Mouse (Mus musculus): ENCODE measurements around the gene Rab11fip3. TPM values are rescaled to one million over a fixed set of nuclear protein-coding genes. Genes with fewer than 3 reads are reported as not detected.
A peak's percentile ranks its signal among the peaks of the same experiment; 100 is the strongest.
"Not testable (repeated sequence)": the region's sequence is repeated elsewhere in the genome, so short reads cannot be mapped to it uniquely, and the experiment has no call there.

The Rab11fip3 gene
- 43.1 and 44.8 TPM in 2 replicates for polyA plus RNA-seq (2016; fragmentation: Nextera tagmentation; extraction: Ambion mirVana)

GRCm38 (mm10) chr17:26068831-26069739 lies at the start of gene Rab11fip3:
Rab11fip3 (minus strand) TSS chr17:26069555.
- H3K4me3 ChIP-seq, result peak within 1 kb of the TSS; percentile 90
- whole genome bisulfite sequencing, result under 1% methylated on average over 79 of the region's 94 CpGs
- peak; percentile 92 for ATAC-seq (ENCODE audit: low FRiP score, low read depth)
- no peaks in the 10 kb centered on the region for H3K9me3 ChIP-seq
- peaks cover 19% of the 10 kb centered on the region for H3K27me3 ChIP-seq
- peak within 1 kb of the TSS; percentile 97 for H3K9ac ChIP-seq (replicated peaks)
- H3K4me2 ChIP-seq (replicated peaks), result peak within 1 kb of the TSS; percentile 100
- H3K36me3 ChIP-seq, result peaks cover 15% of the 10 kb centered on the region
- H3K4me1 ChIP-seq, result peaks cover 49% of the 10 kb centered on the region
- peak within 1 kb of the TSS; percentile 90 for H3K27ac ChIP-seq (replicated peaks)

GRCm38 (mm10) chr17:26116503-26117258 lies 47.3 kb upstream of the Rab11fip3 start:
- 87% methylated on average over 17 of the region's 17 CpGs for WGBS
- H3K27ac ChIP-seq (replicated peaks), result no peak overlapping the region
- no peaks in the 10 kb centered on the region for H3K9me3 ChIP-seq
- no peak overlapping the region for H3K9ac ChIP-seq (replicated peaks)
- H3K4me2 ChIP-seq (replicated peaks), result no peak overlapping the region
- no peak overlapping the region for H3K4me3 ChIP-seq
- no peak for ATAC-seq (ENCODE audit: low FRiP score, low read depth)
- H3K27me3 ChIP-seq, result peaks cover 95% of the 10 kb centered on the region
- H3K4me1 ChIP-seq, result peaks cover 12% of the 10 kb centered on the region
- no peaks in the 10 kb centered on the region for H3K36me3 ChIP-seq

GRCm38 (mm10) chr17:26115956-26116487 lies 46.7 kb upstream of the Rab11fip3 start:
- H3K27me3 ChIP-seq, result peaks cover 97% of the 10 kb centered on the region
- H3K27ac ChIP-seq (replicated peaks), result no peak overlapping the region
- H3K9ac ChIP-seq (replicated peaks), result no peak overlapping the region
- H3K4me3 ChIP-seq, result no peak overlapping the region
- no peak overlapping the region for H3K4me2 ChIP-seq (replicated peaks)
- no peaks in the 10 kb centered on the region for H3K9me3 ChIP-seq
- no peaks in the 10 kb centered on the region for H3K36me3 ChIP-seq
- peaks cover 15% of the 10 kb centered on the region for H3K4me1 ChIP-seq
- no peak for ATAC-seq (ENCODE audit: low FRiP score, low read depth)
- WGBS, result 52% methylated on average over 3 of the region's 3 CpGs

- Histone ChIP-seq H3K4me1 (peaks cover 21% of the 10 kb centered on the region), H3K9me3 (no peaks in the 10 kb centered on the region), H3K9ac (replicated peaks) (no peak overlapping the region), H3K36me3 (no peaks in the 10 kb centered on the region), H3K27ac (replicated peaks) (no peak overlapping the region), H3K4me3 (no peak overlapping the region), H3K4me2 (replicated peaks) (no peak overlapping the region), H3K27me3 (peaks cover 97% of the 10 kb centered on the region)
- ATAC-seq (ENCODE audit: low FRiP score, low read depth), result no peak
- WGBS, result 85% methylated on average over 7 of the region's 7 CpGs
Measured at GRCm38 (mm10) chr17:26115205-26115898, 46.0 kb upstream of the Rab11fip3 start.

GRCm38 (mm10) chr17:26114461-26114860 lies 45.1 kb upstream of the Rab11fip3 start:
- H3K36me3 ChIP-seq; H3K4me2 ChIP-seq (replicated peaks); H3K9me3 ChIP-seq; H3K4me3 ChIP-seq; H3K9ac ChIP-seq (replicated peaks); H3K27ac ChIP-seq (replicated peaks); ATAC-seq (ENCODE audit: low FRiP score, low read depth): not testable (repeated sequence)
- peaks cover 95% of the 10 kb centered on the region for H3K27me3 ChIP-seq
- H3K4me1 ChIP-seq, result peaks cover 21% of the 10 kb centered on the region
- 71% methylated on average over 7 of the region's 7 CpGs for WGBS

GRCm38 (mm10) chr17:26114061-26114460 lies 44.7 kb upstream of the Rab11fip3 start:
- Histone ChIP-seq H3K27ac (replicated peaks) (no peak overlapping the region), H3K9ac (replicated peaks) (peak overlapping the region; percentile 85; the same call in 1 of the 2 replicates), H3K9me3 (no peaks in the 10 kb centered on the region), H3K27me3 (peaks cover 92% of the 10 kb centered on the region), H3K4me3 (peak overlapping the region; percentile 88), H3K36me3 (no peaks in the 10 kb centered on the region), H3K4me2 (replicated peaks) (peak overlapping the region; percentile 97), H3K4me1 (peaks cover 21% of the 10 kb centered on the region)
- WGBS, result 14% methylated on average over 8 of the region's 8 CpGs
- ATAC-seq (ENCODE audit: low FRiP score, low read depth), result no peak

GRCm38 (mm10) chr17:26113181-26113948 lies 44.0 kb upstream of the Rab11fip3 start, which contains the start of gene Tmem8:
Tmem8 (plus strand) TSS chr17:26113299.
- peak; percentile 74 for ATAC-seq (ENCODE audit: low FRiP score, low read depth)
- Histone ChIP-seq H3K9me3 (no peaks in the 10 kb centered on the region), H3K4me1 (peaks cover 21% of the 10 kb centered on the region), H3K4me2 (replicated peaks) (peak within 1 kb of the TSS; percentile 97), H3K4me3 (peak within 1 kb of the TSS; percentile 88), H3K27me3 (peaks cover 86% of the 10 kb centered on the region), H3K27ac (replicated peaks) (0 out of 2 replicates have a peak within 1 kb of the TSS, but pooled peaks have one; percentile 15), H3K9ac (replicated peaks) (peak within 1 kb of the TSS; percentile 85), H3K36me3 (no peaks in the 10 kb centered on the region)
- WGBS, result under 1% methylated on average over 68 of the region's 75 CpGs

GRCm38 (mm10) chr17:26112751-26113150 lies 43.4 kb upstream of the Rab11fip3 start:
- peaks cover 21% of the 10 kb centered on the region for H3K4me1 ChIP-seq

GRCm38 (mm10) chr17:26111722-26112121 lies 42.4 kb upstream of the Rab11fip3 start:
- H3K4me1 ChIP-seq, result peaks cover 21% of the 10 kb centered on the region
- 27% methylated on average over 4 of the region's 4 CpGs for WGBS
- H3K9ac ChIP-seq (replicated peaks), result no peak overlapping the region
- no peak for ATAC-seq (ENCODE audit: low FRiP score, low read depth)
- no peak overlapping the region for H3K4me3 ChIP-seq
- peaks cover 70% of the 10 kb centered on the region for H3K27me3 ChIP-seq
- no peaks in the 10 kb centered on the region for H3K9me3 ChIP-seq
- H3K4me2 ChIP-seq (replicated peaks), result no peak overlapping the region
- H3K36me3 ChIP-seq, result no peaks in the 10 kb centered on the region
- H3K27ac ChIP-seq (replicated peaks), result no peak overlapping the region

More at GRCm38 (mm10) chr17:26112751-26113150, 43.4 kb upstream of the Rab11fip3 start:
- no peaks in the 10 kb centered on the region for H3K36me3 ChIP-seq
- H3K9ac ChIP-seq (replicated peaks), result peak overlapping the region; percentile 85
- peak overlapping the region; percentile 88 for H3K4me3 ChIP-seq
- H3K27me3 ChIP-seq, result peaks cover 80% of the 10 kb centered on the region
- 17% methylated on average over 14 of the region's 14 CpGs for WGBS
- peak overlapping the region; percentile 97 for H3K4me2 ChIP-seq (replicated peaks)
- ATAC-seq (ENCODE audit: low FRiP score, low read depth), result no peak
- H3K27ac ChIP-seq (replicated peaks), result no peak overlapping the region
- H3K9me3 ChIP-seq, result no peaks in the 10 kb centered on the region

- no peak for ATAC-seq (ENCODE audit: low FRiP score, low read depth)
- 2% methylated on average over 4 of the region's 4 CpGs for WGBS
- peaks cover 21% of the 10 kb centered on the region for H3K4me1 ChIP-seq
- no peak overlapping the region for H3K4me2 ChIP-seq (replicated peaks)
- H3K27me3 ChIP-seq, result peaks cover 63% of the 10 kb centered on the region
- H3K27ac ChIP-seq (replicated peaks), result no peak overlapping the region
- no peak overlapping the region for H3K4me3 ChIP-seq
- H3K36me3 ChIP-seq, result no peaks in the 10 kb centered on the region
- no peaks in the 10 kb centered on the region for H3K9me3 ChIP-seq
- H3K9ac ChIP-seq (replicated peaks), result no peak overlapping the region
Measured at GRCm38 (mm10) chr17:26111024-26111423, 41.7 kb upstream of the Rab11fip3 start.

GRCm38 (mm10) chr17:26110156-26110555 lies 40.8 kb upstream of the Rab11fip3 start:
- H3K36me3 ChIP-seq, result no peaks in the 10 kb centered on the region
- H3K27me3 ChIP-seq, result peaks cover 54% of the 10 kb centered on the region
- ATAC-seq (ENCODE audit: low FRiP score, low read depth), result no peak
- H3K27ac ChIP-seq (replicated peaks), result no peak overlapping the region
- 19% methylated on average over 4 of the region's 4 CpGs for WGBS
- peaks cover 21% of the 10 kb centered on the region for H3K4me1 ChIP-seq
- H3K9me3 ChIP-seq, result no peaks in the 10 kb centered on the region
- H3K4me3 ChIP-seq, result no peak overlapping the region
- no peak overlapping the region for H3K4me2 ChIP-seq (replicated peaks)
- no peak overlapping the region for H3K9ac ChIP-seq (replicated peaks)

All from midbrain, embryonic 12.5 days (tissue).